Mouse (Mus musculus): ENCODE data around the gene Rpp14. TPM values are rescaled to one million over a fixed set of nuclear protein-coding genes. Genes with fewer than 3 reads are reported as not detected.
"Not testable (repeated sequence)": the region's sequence is repeated elsewhere in the genome, so short reads cannot be mapped to it uniquely, and the experiment has no call there.

The Rpp14 gene
- total RNA-seq, 2 experiments from 2014 or later, result 25.5 to 28.5 TPM

GRCm38 (mm10) chr14:8108976-8109375, 28.8 kb downstream of the Rpp14 start:
- DNase-seq, result no peak
- intact Hi-C loops (cut with DNase I), result no loop called here

- DNase-seq, result no peak
- intact Hi-C loops (cut with DNase I), result no loop called here
Measured at GRCm38 (mm10) chr14:8111545-8111944, 31.4 kb downstream of the Rpp14 start.

- DNase-seq, result no peak
- intact Hi-C loops (cut with DNase I), result no loop called here
Measured at GRCm38 (mm10) chr14:8112036-8112435, 31.9 kb downstream of the Rpp14 start.

GRCm38 (mm10) chr14:8113616-8114015, 33.4 kb downstream of the Rpp14 start:
- no peak for DNase-seq
- intact Hi-C loops (cut with DNase I), result no loop called here

GRCm38 (mm10) chr14:8114306-8114705, 34.1 kb downstream of the Rpp14 start:
- intact Hi-C loops (cut with DNase I), result no loop called here

GRCm38 (mm10) chr14:8114756-8115155, 34.6 kb downstream of the Rpp14 start:
- no peak for DNase-seq
- intact Hi-C loops (cut with DNase I), result no loop called here

More at GRCm38 (mm10) chr14:8114306-8114705, 34.1 kb downstream of the Rpp14 start:
- no peak for DNase-seq

- intact Hi-C loops (cut with DNase I), result no loop called here
- DNase-seq, result no peak
Measured at GRCm38 (mm10) chr14:8115772-8116171, 35.6 kb downstream of the Rpp14 start.

GRCm38 (mm10) chr14:8117371-8117770, 37.2 kb downstream of the Rpp14 start:
- intact Hi-C loops (cut with DNase I), result no loop called here
- no peak for DNase-seq

GRCm38 (mm10) chr14:8119454-8119853, 39.3 kb downstream of the Rpp14 start:
- no peak for DNase-seq
- intact Hi-C loops (cut with DNase I), result no loop called here

- DNase-seq, result no peak
- intact Hi-C loops (cut with DNase I), result no loop called here
Measured at GRCm38 (mm10) chr14:8119904-8120303, 39.7 kb downstream of the Rpp14 start.

GRCm38 (mm10) chr14:8123141-8123540, 43.0 kb downstream of the Rpp14 start:
- DNase-seq, result peak in 1 of 2 experiments; percentile 16

GRCm38 (mm10) chr14:8123611-8124010, 43.4 kb downstream of the Rpp14 start:
- DNase-seq; intact Hi-C loops (cut with DNase I): not testable (repeated sequence)

More at GRCm38 (mm10) chr14:8123141-8123540, 43.0 kb downstream of the Rpp14 start:
- intact Hi-C loops (cut with DNase I), result no loop called here

GRCm38 (mm10) chr14:8124046-8124881, 44.1 kb downstream of the Rpp14 start:
- intact Hi-C loops (cut with DNase I), result no loop called here
- DNase-seq, result no peak

- DNase-seq, result no peak
- intact Hi-C loops (cut with DNase I), result no loop called here
Measured at GRCm38 (mm10) chr14:8127971-8128370, 47.8 kb downstream of the Rpp14 start.

- DNase-seq, result no peak
- intact Hi-C loops (cut with DNase I), result no loop called here
Measured at GRCm38 (mm10) chr14:8132789-8133188, 52.6 kb downstream of the Rpp14 start.

GRCm38 (mm10) chr14:8134234-8134633, 54.1 kb downstream of the Rpp14 start:
- DNase-seq, result no peak
- intact Hi-C loops (cut with DNase I), result no loop called here

- no peak for DNase-seq
- intact Hi-C loops (cut with DNase I), result no loop called here
Measured at GRCm38 (mm10) chr14:8135130-8135529, 55.0 kb downstream of the Rpp14 start.

GRCm38 (mm10) chr14:8139724-8140710, 59.9 kb downstream of the Rpp14 start:
- no peak for DNase-seq
- intact Hi-C loops (cut with DNase I), result no loop called here

GRCm38 (mm10) chr14:8141131-8141530, 61.0 kb downstream of the Rpp14 start:
- intact Hi-C loops (cut with DNase I), result no loop called here
- no peak for DNase-seq
